Mouse (Mus musculus) cerebellum, adult 2 months (tissue): ENCODE results near the gene Slc8a2. TPM values are rescaled to one million over a fixed set of nuclear protein-coding genes. Genes with fewer than 3 reads are reported as not detected.

Experiments
- DNase-seq, 2 experiments: peaks; one replicate each; pipeline ENCODE4 v3.0.0; 2021
- H3K27ac ChIP-seq: fragments of 200-500 bp; 2 replicates; pipeline ENCODE4 v1.5.1; 2012; ENCODE audit warnings: low read length, control low read depth, inconsistent platforms; ENCODE audit not compliant: insufficient read depth
- H3K27me3 ChIP-seq: fragments of 200-500 bp; 2 replicates; pipeline ENCODE4 v1.6.1; 2012; ENCODE audit warnings: inconsistent platforms, mild to moderate bottlenecking, low read length, moderate library complexity; ENCODE audit not compliant: control insufficient read depth, insufficient read depth
- H3K4me1 ChIP-seq: fragments of 200-500 bp; 2 replicates; pipeline ENCODE4 v1.6.1; 2011; ENCODE audit warnings: low read length; ENCODE audit not compliant: control insufficient read depth, insufficient read depth
- H3K4me3 ChIP-seq: fragments of 200-500 bp; replicated peaks from 2 replicates; pipeline ENCODE3; 2011; ENCODE audit warnings: mild to moderate bottlenecking, low read depth, low read length, control low read depth; ENCODE audit not compliant: insufficient read depth
- CTCF ChIP-seq: fragments of 200-500 bp; IDR thresholded peaks from 2 replicates; pipeline ENCODE4 v1.5.1; 2011; ENCODE audit warnings: low read depth, mild to moderate bottlenecking, control low read depth, low read length, moderate library complexity, borderline replicate concordance; ENCODE audit not compliant: insufficient read depth
- POLR2A ChIP-seq: fragments of 200-500 bp; IDR thresholded peaks from 2 replicates; pipeline ENCODE4 v1.6.1; 2011; ENCODE audit warnings: low read length, control low read depth, borderline replicate concordance; ENCODE audit not compliant: insufficient read depth
- WGBS: fragments of 180-500 bp; shearing (Covaris S2); methylation state at CpG from one replicate; pipeline ENCODE4 v1.1.7; 2018; 5-methylcytosine and 5-hydroxymethylcytosine counted together
- polyA plus RNA-seq: library from polyadenylated mRNA; depleted of rRNA; stranded (reverse); fragments of >200 nt; gene quantifications from 2 replicates; pipeline ENCODE4 v1.2.3, GENCODE M21; 2012

Gene Slc8a2
- polyA plus RNA-seq, 1 experiment: 84.6 TPM

- 16% methylated on average over 7 of the region's 7 CpGs for WGBS
- Histone ChIP-seq H3K27me3 (no peaks in the 10 kb centered on the region), H3K4me1 (peaks cover 52% of the 10 kb centered on the region), H3K4me3 (no peak overlapping the region), H3K27ac (peak overlapping the region; percentile 72; the same call in 1 of the 2 replicates)
- peak in 1 of 2 experiments; percentile 32 for DNase-seq
- no peak for TF ChIP-seq CTCF
- TF ChIP-seq POLR2A: no peak
Measured at GRCm38 (mm10) chr7:16101081-16101480, 28.5 kb upstream of the Slc8a2 start.

GRCm38 (mm10) chr7:16101726-16102475, 27.7 kb upstream of the Slc8a2 start:
- Histone ChIP-seq H3K27ac (peak overlapping the region; percentile 72), H3K4me1 (peaks cover 58% of the 10 kb centered on the region), H3K27me3 (no peaks in the 10 kb centered on the region), H3K4me3 (peak overlapping the region; percentile 28)
- TF ChIP-seq CTCF (no peak), POLR2A (no peak)
- peak in 1 of 2 experiments; percentile 56 for DNase-seq
- 6% methylated on average over 15 of the region's 15 CpGs for WGBS

DNA sequence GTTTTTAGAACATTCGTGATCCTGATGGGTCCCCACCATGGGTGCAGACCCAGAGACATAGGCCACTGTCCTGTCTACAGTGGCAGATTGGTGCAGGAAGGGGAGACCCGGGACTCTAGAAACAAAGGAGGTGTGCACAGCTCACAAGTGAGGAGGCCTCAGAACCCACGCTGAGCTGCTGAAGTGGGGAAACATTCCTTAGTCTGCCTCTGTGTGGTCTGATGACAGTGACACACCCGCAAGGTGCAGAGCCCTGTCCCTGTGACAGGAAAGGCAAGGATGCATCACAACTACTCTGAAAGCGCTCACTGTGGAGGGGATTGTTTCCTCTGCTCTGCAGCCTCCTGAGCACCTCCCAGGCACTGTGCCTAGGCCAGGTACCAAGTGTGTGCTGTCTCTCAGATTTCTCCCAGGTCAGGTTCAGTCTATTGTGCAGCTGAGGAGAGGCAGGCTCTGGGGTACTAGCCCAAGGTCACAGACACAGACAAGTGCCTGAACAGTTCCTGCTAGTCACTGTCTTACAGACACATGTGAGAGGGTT, 26.9 kb upstream of the Slc8a2 start:
- H3K27ac ChIP-seq: peak overlapping the region; percentile 96
- WGBS: 24% methylated on average over 5 of the region's 5 CpGs

DNA sequence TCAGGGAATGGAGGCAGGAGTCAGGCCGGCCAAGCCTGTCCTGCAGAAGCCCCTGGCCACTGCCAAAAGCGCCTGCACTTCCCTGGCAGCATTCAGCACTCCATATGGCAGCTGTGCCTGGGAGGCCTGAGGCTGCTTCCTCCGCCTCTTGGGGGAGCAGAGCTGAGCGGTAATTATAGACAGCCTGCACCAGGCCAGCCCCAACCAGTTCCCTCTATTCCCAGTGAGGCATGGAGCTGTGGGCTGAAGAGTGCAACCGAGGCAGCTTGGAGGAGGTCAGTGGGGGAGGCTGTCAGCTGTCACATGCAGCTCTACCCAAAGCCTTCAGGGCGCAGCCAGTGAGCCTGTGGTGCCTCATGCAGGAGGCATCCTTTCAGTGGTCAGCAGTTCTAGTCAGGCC, 25.9 kb upstream of the Slc8a2 start:
- peaks cover 74% of the 10 kb centered on the region for H3K4me1 ChIP-seq
- DNase-seq: peak; percentile 92 to 97
- H3K27me3 ChIP-seq: no peaks in the 10 kb centered on the region
- peak overlapping the region; percentile 96 for H3K27ac ChIP-seq
- peak; percentile 68; the same call in 1 of the 2 replicates for TF ChIP-seq POLR2A
- no peak for TF ChIP-seq CTCF
- peak overlapping the region; percentile 0 for H3K4me3 ChIP-seq
- WGBS: 2% methylated on average over 6 of the region's 6 CpGs

More for the DNA sequence above, 26.9 kb upstream of the Slc8a2 start:
- H3K4me3 ChIP-seq: peak overlapping the region; percentile 0
- no peak for DNase-seq
- peaks cover 66% of the 10 kb centered on the region for H3K4me1 ChIP-seq
- TF ChIP-seq CTCF: no peak
- no peak for TF ChIP-seq POLR2A
- H3K27me3 ChIP-seq: no peaks in the 10 kb centered on the region

- 38% methylated on average over 7 of the region's 7 CpGs for WGBS
- Histone ChIP-seq H3K27me3 (no peaks in the 10 kb centered on the region), H3K4me1 (peaks cover 84% of the 10 kb centered on the region), H3K27ac (peak overlapping the region; percentile 96), H3K4me3 (no peak overlapping the region)
- peak in 1 of 2 experiments; percentile 46 for DNase-seq
- TF ChIP-seq CTCF (no peak), POLR2A (no peak)
Measured at GRCm38 (mm10) chr7:16104611-16105388, 24.8 kb upstream of the Slc8a2 start.

DNA sequence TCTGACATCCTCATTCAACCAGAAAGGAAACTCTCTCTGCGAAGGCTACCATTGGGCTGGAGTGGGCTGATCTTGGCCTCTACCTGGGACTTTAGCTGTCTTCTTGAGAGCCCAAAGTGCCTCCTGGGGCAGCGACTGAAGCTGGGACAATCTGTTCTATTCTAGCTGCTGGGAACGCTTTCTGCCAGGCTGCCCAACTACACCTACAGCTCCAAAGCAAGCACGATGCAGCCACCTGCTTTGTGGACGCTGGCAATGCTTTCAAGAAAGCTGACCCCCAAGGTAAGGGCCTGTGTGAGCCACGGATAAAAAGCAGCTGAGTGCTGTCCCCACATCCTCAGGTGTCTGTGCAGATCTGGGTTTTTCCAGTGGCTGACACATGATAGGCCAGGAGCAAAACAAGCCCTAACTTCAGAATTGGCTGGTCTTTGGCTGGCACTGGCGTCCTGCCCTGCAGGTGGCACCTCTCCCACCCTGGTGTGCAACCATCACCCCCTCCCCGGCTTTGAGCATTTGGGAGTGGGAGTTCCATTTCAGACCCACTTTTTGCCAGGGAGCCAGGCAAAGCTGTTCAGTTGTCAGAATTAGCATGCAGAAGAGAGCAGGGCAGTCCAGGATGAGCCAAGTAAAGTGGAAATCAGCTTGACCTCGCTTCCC, 20.6 kb upstream of the Slc8a2 start:
- no peaks in the 10 kb centered on the region for H3K27me3 ChIP-seq
- peak overlapping the region; percentile 89 for H3K27ac ChIP-seq
- peak; percentile 58 to 60 for DNase-seq
- peaks cover 77% of the 10 kb centered on the region for H3K4me1 ChIP-seq
- H3K4me3 ChIP-seq: no peak overlapping the region
- 12% methylated on average over 9 of the region's 9 CpGs for WGBS
- TF ChIP-seq POLR2A (no peak), CTCF (no peak)

DNA sequence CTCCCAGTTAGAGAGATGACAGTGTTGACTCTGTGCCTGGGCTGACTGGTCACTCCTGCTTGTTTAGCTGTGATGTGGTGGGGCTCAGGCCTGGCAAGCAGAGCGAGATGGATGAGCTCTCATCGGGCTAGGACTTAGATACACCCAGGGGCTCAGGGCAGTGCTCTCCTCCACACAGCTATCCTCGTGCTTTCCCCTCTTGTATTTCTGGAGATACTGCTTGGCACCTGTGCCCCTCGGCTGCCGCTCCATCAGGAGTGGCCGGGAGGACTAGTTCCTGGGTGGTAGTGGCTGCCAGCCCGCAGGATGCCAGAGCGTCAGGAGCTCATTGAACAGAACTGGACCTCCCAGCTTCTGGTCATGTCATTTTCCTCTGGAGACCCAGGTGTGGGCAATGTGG, 19.5 kb upstream of the Slc8a2 start:
- Histone ChIP-seq H3K4me3 (no peak overlapping the region), H3K27ac (peak overlapping the region; percentile 59), H3K4me1 (peaks cover 66% of the 10 kb centered on the region), H3K27me3 (no peaks in the 10 kb centered on the region)
- TF ChIP-seq CTCF: no peak
- no peak for TF ChIP-seq POLR2A
- 24% methylated on average over 8 of the region's 8 CpGs for WGBS
- peak in 1 of 2 experiments; percentile 52 for DNase-seq
